Comparison of ENCODE assay signal across 22 mouse cellular contexts in the genomic region with DNA sequence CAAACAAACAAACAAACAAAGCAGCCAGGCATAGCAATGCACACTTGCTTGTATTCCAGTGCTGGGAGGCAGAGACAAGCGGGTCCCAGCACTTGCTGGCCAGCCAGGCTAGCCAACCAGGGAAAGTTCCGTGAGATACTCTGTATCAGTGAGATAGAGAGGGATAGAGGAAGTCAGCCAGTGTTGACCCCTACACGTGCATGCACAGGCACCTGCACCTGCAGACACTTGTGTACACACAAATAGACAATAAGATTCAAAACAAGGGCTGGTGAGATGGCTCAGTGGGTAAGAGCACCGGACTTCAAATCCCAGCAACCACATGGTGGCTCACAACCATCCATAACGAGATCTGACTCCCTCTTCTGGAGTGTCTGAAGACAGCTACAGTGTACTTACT. TPM values are rescaled to one million over a fixed set of nuclear protein-coding genes. Genes with fewer than 3 reads are reported as not detected.
DNase-seq lines count a peak whose midpoint lies in the region; ATAC-seq and TF ChIP-seq lines count a peak whose summit lies in the region.
"Had no signal": no experiment of that assay in that cellular context is flagged by ENCODE, and none has a peak within 500 bp of the region (broad histone marks: within the 10 kb centered on the region; RNA-seq: fewer than 3 reads in every experiment).

No protein-coding gene starts in this region.

- DNase-seq in midbrain, embryonic 11.5 days (ENCODE audit: low spot score, missing footprints) = peak; percentile 57
- DNase-seq in A20 (ENCODE audit: low read depth, low spot score) (peak; percentile 61), MEL (ENCODE audit: low read depth, low spot score) (no peak)
- DNase-seq in retina, postnatal 1 day = no peak
- DNase-seq: adrenal gland, adult 8-10 months; adrenal gland, postnatal 14 days; adrenal gland, postnatal 36 days; B cell, adult 2 months; cerebellum, adult 11-12 months; cerebellum, adult 2 months; cerebellum, adult 9-10 months; cerebellum, postnatal 10 days; cerebellum, postnatal 25 days; forebrain, postnatal 0 days had no signal

- H3K4me2 ChIP-seq in midbrain, embryonic 11.5 days = no peak overlapping the region
- no peak overlapping the region for H3K4me2 ChIP-seq in midbrain, embryonic 16.5 days (ENCODE audit: low read length)
- H3K4me2 ChIP-seq: embryonic facial prominence, embryonic 12.5 days; forebrain, embryonic 13.5 days; forebrain, embryonic 15.5 days had no signal

- no peak for ATAC-seq in midbrain, embryonic 11.5 days (ENCODE audit: low FRiP score)
- ATAC-seq in midbrain, embryonic 16.5 days = no peak
- ATAC-seq: CD4-positive, CD25-positive, alpha-beta regulatory T cell, adult 4 months; forebrain, embryonic 13.5 days; forebrain, embryonic 15.5 days; forebrain, postnatal 0 days had no signal

- 79% methylated on average over 5 of the region's 5 CpGs for WGBS in midbrain, embryonic 11.5 days
- WGBS in midbrain, embryonic 16.5 days = 83% methylated on average over 5 of the region's 5 CpGs

- no peak for TF ChIP-seq RAD21 in MEL (IDR thresholded peaks at IDR 0.05; ENCODE audit: low read depth, low read length)

- no peaks in the 10 kb centered on the region for H3K36me3 ChIP-seq in midbrain, embryonic 11.5 days (ENCODE audit: control insufficient read depth, insufficient read depth, low read length)
- H3K36me3 ChIP-seq in midbrain, embryonic 16.5 days (ENCODE audit: control insufficient read depth, insufficient read depth, low read length) = no peaks in the 10 kb centered on the region
- no peaks in the 10 kb centered on the region for H3K36me3 ChIP-seq in MEL (ENCODE audit: control insufficient read depth in 1 of 2, insufficient read depth in 2 of 2, low read length in 2 of 2)
- H3K36me3 ChIP-seq: embryonic facial prominence, embryonic 10.5 days; embryonic facial prominence, embryonic 12.5 days; forebrain, embryonic 15.5 days; G1E had no signal

- TF ChIP-seq CTCF in MEL (IDR thresholded peaks at IDR 0.05 in 2 of 3, conservative IDR thresholded peaks at IDR 0.05 in 1 of 3; ENCODE audit: control insufficient read depth in 1 of 3, insufficient read depth in 1 of 3, low read depth in 2 of 3, low read length in 3 of 3, poor library complexity in 1 of 3, severe bottlenecking in 1 of 3) = no peak

- TF ChIP-seq EP300 in MEL (IDR thresholded peaks at IDR 0.05; ENCODE audit: low read depth in 1 of 2, low read length in 2 of 2) = no peak

- H3K9me3 ChIP-seq in midbrain, embryonic 11.5 days (ENCODE audit: control insufficient read depth, low read length) = no peaks in the 10 kb centered on the region
- no peaks in the 10 kb centered on the region for H3K9me3 ChIP-seq in midbrain, embryonic 16.5 days (replicated peaks; ENCODE audit: control insufficient read depth, low read length, poor library complexity, severe bottlenecking)
- no peaks in the 10 kb centered on the region for H3K9me3 ChIP-seq in MEL (replicated peaks; ENCODE audit: insufficient read depth, low read length)
- H3K9me3 ChIP-seq: embryonic facial prominence, embryonic 10.5 days; embryonic facial prominence, embryonic 12.5 days; forebrain, embryonic 13.5 days; forebrain, embryonic 15.5 days; G1E had no signal

- H3K9ac ChIP-seq in midbrain, embryonic 11.5 days (ENCODE audit: low read length) = no peak overlapping the region
- no peak overlapping the region for H3K9ac ChIP-seq in midbrain, embryonic 16.5 days (ENCODE audit: low read depth, low read length)
- H3K9ac ChIP-seq in MEL (ENCODE audit: control insufficient read depth, low read depth, low read length, poor library complexity, severe bottlenecking) = no peak overlapping the region
- H3K9ac ChIP-seq: embryonic facial prominence, embryonic 12.5 days; forebrain, embryonic 13.5 days; forebrain, embryonic 15.5 days; forebrain, postnatal 0 days had no signal

- no peak for TF ChIP-seq POLR2A in MEL (IDR thresholded peaks at IDR 0.05; ENCODE audit: control insufficient read depth in 1 of 2, insufficient read depth in 1 of 2, low read depth in 1 of 2, low read length in 2 of 2, poor library complexity in 1 of 2)

- no peaks in the 10 kb centered on the region for H3K4me1 ChIP-seq in midbrain, embryonic 11.5 days (ENCODE audit: control insufficient read depth, insufficient read depth, low read length)
- no peaks in the 10 kb centered on the region for H3K4me1 ChIP-seq in midbrain, embryonic 16.5 days (ENCODE audit: control insufficient read depth, insufficient read depth, low read length)
- H3K4me1 ChIP-seq in MEL (ENCODE audit: control insufficient read depth in 1 of 2, insufficient read depth in 2 of 2, low read length in 2 of 2) = no peaks in the 10 kb centered on the region
- H3K4me1 ChIP-seq: embryonic facial prominence, embryonic 12.5 days; forebrain, embryonic 13.5 days had no signal

- H3K27me3 ChIP-seq in midbrain, embryonic 11.5 days (ENCODE audit: control insufficient read depth, insufficient read depth, low read length) = no peaks in the 10 kb centered on the region
- no peaks in the 10 kb centered on the region for H3K27me3 ChIP-seq in midbrain, embryonic 16.5 days (ENCODE audit: control insufficient read depth, insufficient read depth, low read depth, low read length)
- no peaks in the 10 kb centered on the region for H3K27me3 ChIP-seq in MEL (ENCODE audit: control insufficient read depth in 1 of 2, insufficient read depth in 2 of 2, low read length in 2 of 2)
- H3K27me3 ChIP-seq: CH12.LX; embryonic facial prominence, embryonic 12.5 days; forebrain, embryonic 13.5 days; forebrain, embryonic 15.5 days had no signal

- no peaks in the 10 kb centered on the region for H3K79me2 ChIP-seq in MEL (ENCODE audit: control insufficient read depth, insufficient read depth, low read length, poor library complexity)

- no peak overlapping the region for H3K27ac ChIP-seq in midbrain, embryonic 11.5 days (ENCODE audit: low read depth, low read length)
- no peak overlapping the region for H3K27ac ChIP-seq in midbrain, embryonic 16.5 days (ENCODE audit: low read length)
- H3K27ac ChIP-seq in MEL (ENCODE audit: control insufficient read depth, low read depth, low read length) = no peak overlapping the region
- H3K27ac ChIP-seq: embryonic facial prominence, embryonic 10.5 days; embryonic facial prominence, embryonic 12.5 days; forebrain, embryonic 13.5 days; forebrain, embryonic 15.5 days had no signal

- no peak overlapping the region for H3K4me3 ChIP-seq in midbrain, embryonic 11.5 days (ENCODE audit: low read depth, low read length)
- H3K4me3 ChIP-seq in midbrain, embryonic 16.5 days (ENCODE audit: low read depth, low read length) = no peak overlapping the region
- H3K4me3 ChIP-seq in MEL (ENCODE audit: control insufficient read depth in 1 of 2, insufficient read depth in 1 of 2, low read depth in 2 of 2, low read length in 2 of 2) = no peak overlapping the region
- H3K4me3 ChIP-seq: embryonic facial prominence, embryonic 10.5 days; embryonic facial prominence, embryonic 12.5 days; forebrain, embryonic 13.5 days; forebrain, embryonic 15.5 days had no signal

TF ChIP-seq in MEL, 35 proteins besides CTCF, POLR2A, EP300 and RAD21:
- TF ChIP-seq BHLHE40 (IDR thresholded peaks at IDR 0.05; ENCODE audit: borderline replicate concordance, low read depth, low read length) = peak; percentile 47; the same call in 1 of the 2 replicates
- TF ChIP-seq ZNF384 (IDR thresholded peaks at IDR 0.05; ENCODE audit: low read depth, low read length) = no peak
- no peak for TF ChIP-seq NELFE (IDR thresholded peaks at IDR 0.05; ENCODE audit: low read depth, low read length)

RNA-seq across cellular contexts. Expression of a gene that starts 23.2 kb away (rescaled TPM):
- 29.8 and 30.4 TPM in 2 replicates for polyA plus RNA-seq in midbrain, embryonic 11.5 days (2014; fragmentation: Nextera tagmentation; extraction: Ambion mirVana)
- 25.2 and 26.2 TPM in 2 replicates for polyA plus RNA-seq in midbrain, embryonic 16.5 days (2015; fragmentation: Nextera tagmentation; extraction: Ambion mirVana)
- total RNA-seq in MEL (2012; rRNA removed) = 12.3 and 13.1 TPM in 2 replicates
- 10 to 100 TPM in 1 of 2 experiments, not detected in 1; 34.4 TPM for polyA plus RNA-seq in MEL (2012; ENCODE audit: insufficient read depth in 1 of 2, insufficient read length in 2 of 2, low read depth in 1 of 2, low replicate concordance in 2 of 2, missing spikeins in 1 of 2)

RNA-seq across cellular contexts. Expression of a gene that starts 23.6 kb away (rescaled TPM):
- 361 and 378 TPM in 2 replicates for polyA plus RNA-seq in midbrain, embryonic 11.5 days (2014; fragmentation: Nextera tagmentation; extraction: Ambion mirVana)
- 252 and 253 TPM in 2 replicates for polyA plus RNA-seq in midbrain, embryonic 16.5 days (2015; fragmentation: Nextera tagmentation; extraction: Ambion mirVana)
- 343 and 401 TPM in 2 replicates for total RNA-seq in MEL (2012; rRNA removed)
- polyA plus RNA-seq in MEL (2012; ENCODE audit: insufficient read depth in 1 of 2, insufficient read length in 2 of 2, low read depth in 1 of 2, low replicate concordance in 2 of 2, missing spikeins in 1 of 2) = 100 to 1,000 TPM in 1 of 2 experiments, not detected in 1; 299 TPM

Comparison
In these comparisons a context has a peak if more than half of its experiments do, and no peak if none do; other contexts are left out.
1. DNase-seq: peak in midbrain, embryonic 11.5 days (single experiment) and A20 (single experiment); none in MEL (single experiment) and retina, postnatal 1 day (single experiment).